Mouse (Mus musculus): Measurements from ENCODE around the gene Bcat1.

Gene Bcat1

GRCm38 (mm10) chr6:145075548-145076224 is at the start of gene Bcat1:
Gene Bcat1, minus strand, starts transcription at chr6:145076184.
- DNase-seq (ENCODE audit: low read depth, low spot score): no peak

DNA sequence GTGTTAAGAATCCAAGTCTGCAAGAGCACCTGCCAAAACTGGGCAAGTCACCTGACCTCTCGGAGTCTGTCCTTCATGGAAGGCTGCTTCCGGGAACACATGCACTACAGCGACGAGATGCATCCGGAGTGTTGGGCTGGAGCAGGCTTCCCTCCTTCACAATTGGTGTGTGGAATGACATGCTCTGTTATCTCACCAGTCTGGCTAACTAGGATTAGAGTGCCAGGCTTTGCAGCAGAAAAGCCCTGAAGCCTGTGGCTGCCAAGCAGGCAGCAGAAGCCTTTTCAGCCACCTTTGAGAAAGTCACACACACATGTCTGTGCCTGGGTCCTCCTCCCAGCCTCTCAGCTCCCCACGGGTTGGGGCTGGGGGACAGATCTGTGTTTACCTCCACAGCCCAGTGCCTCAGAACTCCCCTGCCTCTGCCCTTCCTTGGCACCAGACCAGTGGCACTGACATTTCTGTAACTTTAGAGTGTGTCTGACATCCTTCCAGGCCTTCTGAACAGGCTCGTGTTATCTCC is 49.7 kb upstream of the Bcat1 start:
- DNase-seq (ENCODE audit: low read depth, low spot score): peak; percentile 3

- DNase-seq (ENCODE audit: low read depth, low spot score): no peak
Observed at GRCm38 (mm10) chr6:145124621-145125020, 48.6 kb upstream of the Bcat1 start.

DNA sequence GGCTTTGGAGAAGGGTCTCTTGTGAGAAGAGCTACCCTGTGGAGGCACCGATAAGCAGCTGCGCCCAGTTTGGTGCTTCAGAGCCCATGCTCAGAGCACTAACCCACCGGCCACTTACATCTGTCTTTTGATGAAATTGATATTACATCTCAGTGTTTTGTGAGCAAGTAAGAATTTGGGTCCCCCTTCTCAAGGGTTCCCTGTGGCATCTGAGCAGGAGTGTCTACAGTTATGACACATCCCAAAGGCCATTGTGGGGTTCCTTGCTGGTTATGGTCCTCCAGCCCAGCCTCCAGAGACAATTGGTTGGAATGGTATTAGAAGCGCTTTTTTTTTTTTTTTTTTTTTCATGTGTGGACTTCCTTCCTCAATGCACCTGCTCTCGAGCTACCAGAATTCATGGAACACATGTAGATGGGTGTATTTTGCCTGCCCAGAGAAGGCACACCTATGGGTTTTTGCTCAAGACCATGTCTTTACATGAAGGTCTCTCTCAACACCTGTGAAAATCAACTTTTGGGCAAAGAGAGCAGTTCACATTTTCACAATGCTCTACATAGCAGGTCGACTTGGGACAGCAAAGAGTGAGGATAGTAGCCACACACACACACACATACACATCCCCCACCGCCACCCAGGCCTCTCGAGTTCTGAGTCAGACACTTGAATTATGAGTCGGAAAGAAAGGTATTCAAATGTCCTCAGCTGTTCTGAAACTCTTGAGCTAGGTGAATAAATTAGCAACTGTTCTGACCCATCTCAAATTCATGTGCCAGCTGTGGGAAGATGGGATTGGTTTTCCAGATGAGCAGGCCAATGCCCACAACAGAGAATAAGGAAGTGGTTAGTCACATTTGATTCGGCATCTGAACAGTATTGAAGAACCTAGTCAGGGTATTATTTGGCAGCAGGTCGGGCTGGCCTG is 47.4 kb upstream of the Bcat1 start:
- DNase-seq (ENCODE audit: low read depth, low spot score): no peak

DNA sequence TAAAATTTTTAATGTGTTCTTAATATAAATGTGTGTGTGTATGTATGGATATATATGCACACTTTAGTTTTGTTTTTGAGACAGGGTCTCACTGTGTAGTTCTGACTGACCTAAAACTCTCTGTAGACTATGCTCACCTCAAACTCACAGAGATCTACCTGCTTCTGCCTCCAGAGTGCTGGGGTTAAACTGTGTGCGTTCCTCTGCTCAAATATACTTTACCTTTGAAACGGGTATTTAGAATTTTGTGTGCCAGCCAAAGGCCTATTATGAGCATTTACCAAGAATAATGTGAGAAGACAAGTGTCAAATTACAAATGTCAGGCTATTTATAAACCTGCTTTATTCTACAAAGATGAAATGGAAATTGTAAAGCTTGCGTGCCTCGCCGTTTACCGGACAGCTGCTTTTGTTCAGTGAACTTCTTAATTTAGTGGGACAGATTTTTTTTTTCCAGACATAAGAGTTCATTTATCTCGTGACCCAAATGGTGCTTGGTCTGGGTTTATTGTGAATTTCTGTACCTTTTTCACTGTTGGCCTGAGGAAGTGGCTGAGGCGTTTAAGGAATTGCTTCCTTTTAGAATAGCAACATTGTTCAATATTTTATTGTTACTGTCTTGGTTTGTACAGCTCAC is 46.6 kb upstream of the Bcat1 start:
- DNase-seq (ENCODE audit: low read depth, low spot score): no peak

- DNase-seq (ENCODE audit: low read depth, low spot score): no peak
Observed at GRCm38 (mm10) chr6:145121590-145122420, 45.8 kb upstream of the Bcat1 start.

DNA sequence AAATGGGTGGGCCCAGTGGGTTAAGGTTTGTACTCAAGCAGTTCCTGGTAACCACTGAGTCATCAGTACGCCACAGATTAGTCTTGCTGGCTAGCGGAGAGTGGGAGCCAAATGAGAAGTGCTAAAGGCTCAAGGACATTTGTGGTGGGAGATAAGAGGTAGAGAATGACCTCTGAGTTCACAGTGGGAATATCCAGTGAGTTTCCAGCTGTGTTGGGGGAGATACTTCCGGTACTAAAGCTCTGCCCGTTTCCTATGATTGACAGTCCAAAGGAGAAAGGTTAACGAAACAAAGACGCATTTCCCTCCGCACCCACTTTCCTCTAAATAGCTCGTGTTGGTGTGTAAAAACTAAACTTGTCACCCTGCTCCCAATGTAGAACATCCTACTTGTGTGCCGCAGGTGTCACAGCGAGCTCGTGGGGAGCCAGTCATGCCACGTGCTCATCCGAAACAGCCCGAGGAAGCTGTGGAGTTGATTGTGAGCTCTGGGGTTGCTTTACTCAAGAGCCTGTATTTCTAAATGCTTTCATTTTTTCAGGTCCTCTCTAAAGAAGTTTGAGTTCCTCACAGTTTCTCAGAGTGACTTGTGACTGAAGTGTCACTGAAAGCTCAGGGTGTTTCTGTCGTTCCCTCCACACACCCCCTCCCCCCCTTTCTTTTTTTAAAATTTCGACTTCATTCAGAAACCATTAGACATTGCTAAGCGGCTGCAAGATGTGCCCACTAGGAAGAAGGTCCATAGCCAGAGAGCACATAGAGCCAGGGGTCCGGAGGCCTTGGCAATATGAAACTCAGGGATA is 45.0 kb upstream of the Bcat1 start:
- DNase-seq (ENCODE audit: low read depth, low spot score): no peak

DNA sequence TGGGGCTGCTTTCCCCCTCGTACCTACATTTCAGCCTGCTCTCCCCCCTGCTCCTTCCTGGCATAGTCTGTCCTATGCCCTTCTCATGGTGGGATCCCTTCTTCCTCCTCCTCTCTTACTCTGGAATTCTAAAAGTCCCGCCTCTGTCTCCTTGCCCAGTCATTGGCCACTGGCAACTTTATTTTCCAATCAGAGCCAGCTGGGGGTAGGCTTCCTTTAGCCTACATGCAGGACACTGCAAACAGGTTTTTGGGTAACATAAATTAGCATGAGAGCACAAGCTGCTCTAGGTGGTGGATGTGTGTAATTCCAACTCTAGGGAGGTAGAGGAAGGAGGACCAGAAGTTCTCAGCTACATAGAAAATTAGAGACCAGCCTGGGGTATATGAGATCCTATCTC is 44.1 kb upstream of the Bcat1 start:
- no peak for DNase-seq (ENCODE audit: low read depth, low spot score)

DNA sequence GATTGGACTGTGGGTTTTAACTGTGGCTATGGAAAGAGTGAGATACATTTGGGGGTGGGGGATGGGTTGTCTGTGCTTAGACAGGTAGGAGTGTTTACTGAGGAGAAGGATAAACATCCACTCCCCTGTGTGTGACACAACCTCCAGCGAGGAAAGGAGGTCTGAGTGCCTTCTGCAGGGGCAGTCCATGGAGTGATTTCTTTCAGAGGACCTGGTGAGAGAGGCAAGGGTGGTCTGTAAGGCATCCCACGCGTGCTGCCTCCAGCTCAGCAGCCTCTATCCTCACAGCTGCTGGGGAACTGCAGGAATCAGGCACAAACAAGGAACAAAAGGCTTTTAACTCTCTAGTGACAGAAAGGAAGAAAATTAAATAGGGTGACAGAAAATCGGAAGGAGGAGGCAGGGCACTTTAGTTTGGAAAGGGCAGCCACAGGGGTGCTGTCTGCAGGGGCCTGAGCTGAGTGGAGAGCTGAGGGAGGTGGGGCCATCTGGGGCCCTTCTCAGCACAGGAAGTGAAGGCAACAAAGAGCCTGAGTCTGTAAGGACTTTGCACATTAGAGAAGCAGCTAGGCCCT is 40.2 kb upstream of the Bcat1 start:
- no peak for DNase-seq (ENCODE audit: low read depth, low spot score)

DNA sequence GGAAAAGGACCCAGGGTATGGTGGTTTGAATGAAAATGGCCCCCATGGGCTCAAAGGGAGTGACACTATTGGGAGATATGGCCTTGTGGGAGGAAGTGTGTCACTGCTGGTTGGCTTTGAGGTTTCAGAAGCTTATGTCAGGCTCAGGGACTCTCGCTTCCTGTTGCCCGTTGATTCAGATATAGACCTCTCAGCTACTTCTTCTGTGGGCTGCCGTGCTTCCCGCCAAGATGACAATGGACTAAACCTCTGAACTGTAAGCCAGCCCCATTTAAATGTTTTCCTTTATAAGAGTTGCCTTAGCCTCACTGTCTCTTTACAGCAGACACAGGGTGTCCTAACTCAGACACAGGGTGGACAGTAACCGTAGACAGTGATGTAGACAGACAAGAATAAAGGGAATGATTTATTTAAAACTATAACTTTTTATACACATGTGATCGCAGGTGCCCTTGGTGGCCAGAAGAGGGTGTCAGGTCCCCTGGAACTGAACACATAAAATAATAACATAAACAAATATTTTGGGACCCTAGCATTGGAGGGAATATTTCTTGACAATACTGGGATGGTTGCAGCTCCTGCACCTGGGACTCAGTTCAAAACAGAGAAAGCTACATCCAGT is 39.6 kb upstream of the Bcat1 start, which contains the start of gene Lrmp:
Gene Lrmp, plus strand, starts transcription at position 178 of the 622 bp plus-strand sequence.
- no peak for DNase-seq (ENCODE audit: low read depth, low spot score)

DNA sequence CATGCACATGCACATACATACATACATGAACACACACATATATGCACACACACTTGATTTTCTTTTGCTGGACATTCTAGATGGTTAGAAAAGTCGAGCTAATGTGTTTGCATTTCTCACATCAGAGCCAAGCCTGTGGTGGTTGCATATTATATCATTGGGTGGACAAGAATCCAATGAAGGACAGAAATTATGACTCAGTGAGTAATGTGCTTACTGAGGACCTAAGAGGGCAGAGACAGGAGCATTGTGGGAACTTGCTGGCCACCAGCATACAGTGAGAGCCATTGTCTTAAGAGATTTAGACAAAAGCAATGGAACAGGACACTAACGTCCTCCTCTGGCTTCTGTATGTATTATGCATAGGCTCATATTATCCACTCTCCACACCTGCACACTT is 38.6 kb upstream of the Bcat1 start:
- DNase-seq (ENCODE audit: low read depth, low spot score): no peak

GRCm38 (mm10) chr6:145112865-145113264 is 36.9 kb upstream of the Bcat1 start:
- no peak for DNase-seq (ENCODE audit: low read depth, low spot score)

GRCm38 (mm10) chr6:145110786-145111185 is 34.8 kb upstream of the Bcat1 start:
- DNase-seq (ENCODE audit: low read depth, low spot score): no peak

GRCm38 (mm10) chr6:145106163-145106842 is 30.3 kb upstream of the Bcat1 start:
- DNase-seq (ENCODE audit: low read depth, low spot score): no peak

- no peak for DNase-seq (ENCODE audit: low read depth, low spot score)
Observed at GRCm38 (mm10) chr6:145105439-145105838, 29.5 kb upstream of the Bcat1 start.

- DNase-seq (ENCODE audit: low read depth, low spot score): no peak
Observed at GRCm38 (mm10) chr6:145104241-145104939, 28.4 kb upstream of the Bcat1 start.

- DNase-seq (ENCODE audit: low read depth, low spot score): no peak
Observed at GRCm38 (mm10) chr6:145100923-145101322, 24.9 kb upstream of the Bcat1 start.

- DNase-seq (ENCODE audit: low read depth, low spot score): no peak
Observed at GRCm38 (mm10) chr6:145094431-145094830, 18.4 kb upstream of the Bcat1 start.

Data from retina, adult 2 months (tissue).